Mouse (Mus musculus): ENCODE measurements around the gene Gpt2.

- TF ChIP-seq CTCF (IDR thresholded peaks at IDR 0.05) (no peak), EP300 (IDR thresholded peaks at IDR 0.05) (0 out of 2 replicates have a peak, but pooled peaks have one; percentile 11)
These were observed 19.9 kb downstream of the Gpt2 start for GRCm38 (mm10) chr8:85512234-85512633.

All from lung, postnatal 0 days (tissue).